Mouse (Mus musculus) heart, embryonic 12.5 days (tissue): ENCODE data around the gene Klhdc3. TPM values are rescaled to one million over a fixed set of nuclear protein-coding genes. Genes with fewer than 3 reads are reported as not detected.

Experiments used
- ATAC-seq: fragments of 200-750 bp; cut with Nextera tagmentation; 2 replicates; pipeline ENCODE4 v1.8.0; 2017; ENCODE audit warnings: moderate TSS enrichment, moderate library complexity; ENCODE audit not compliant: insufficient number of reproducible peaks, low FRiP score
- H3K27ac ChIP-seq: fragments of 300-500 bp; sonication (generic); 2 replicates; pipeline ENCODE4 v1.5.1; 2016; ENCODE audit warnings: mild to moderate bottlenecking, moderate library complexity; ENCODE audit not compliant: poor library complexity, severe bottlenecking
- H3K27me3 ChIP-seq: fragments of 300-500 bp; sonication (generic); replicated peaks from 2 replicates; pipeline ENCODE4 v1.6.1; 2016; ENCODE audit warnings: mild to moderate bottlenecking, moderate library complexity
- H3K36me3 ChIP-seq: fragments of 300-500 bp; sonication (generic); 2 replicates; pipeline ENCODE4 v1.6.1; 2016; ENCODE audit warnings: mild to moderate bottlenecking, moderate library complexity
- H3K4me1 ChIP-seq: fragments of 300-500 bp; sonication (generic); replicated peaks from 2 replicates; pipeline ENCODE4 v1.6.1; 2016; ENCODE audit warnings: mild to moderate bottlenecking
- H3K4me2 ChIP-seq: fragments of 300-500 bp; sonication (generic); 2 replicates; pipeline ENCODE4 v1.6.1; 2016; ENCODE audit warnings: mild to moderate bottlenecking, moderate library complexity
- H3K4me3 ChIP-seq: fragments of 300-500 bp; sonication (generic); 2 replicates; pipeline ENCODE4 v1.5.1; 2016; ENCODE audit warnings: mild to moderate bottlenecking
- H3K9ac ChIP-seq: fragments of 300-500 bp; sonication (generic); 2 replicates; pipeline ENCODE4 v1.6.1; 2016; ENCODE audit warnings: mild to moderate bottlenecking, moderate library complexity
- H3K9me3 ChIP-seq: fragments of 300-500 bp; sonication (generic); replicated peaks from 2 replicates; pipeline ENCODE4 v1.6.1; 2016; ENCODE audit warnings: mild to moderate bottlenecking, moderate library complexity
- WGBS: fragments of 180-500 bp; shearing (Covaris S2); methylation state at CpG from one replicate; pipeline ENCODE4 v1.1.7; 2016; 5-methylcytosine and 5-hydroxymethylcytosine counted together
- polyA plus RNA-seq: library from polyadenylated mRNA; unstranded; fragments of >200 nt; fragmentation: Nextera tagmentation; extraction: Ambion mirVana; gene quantifications from 2 replicates; pipeline ENCODE4 v1.2.1, GENCODE M21; 2016

The Klhdc3 gene
- polyA plus RNA-seq, 1 experiment from 2014 or later, result 149 TPM

DNA sequence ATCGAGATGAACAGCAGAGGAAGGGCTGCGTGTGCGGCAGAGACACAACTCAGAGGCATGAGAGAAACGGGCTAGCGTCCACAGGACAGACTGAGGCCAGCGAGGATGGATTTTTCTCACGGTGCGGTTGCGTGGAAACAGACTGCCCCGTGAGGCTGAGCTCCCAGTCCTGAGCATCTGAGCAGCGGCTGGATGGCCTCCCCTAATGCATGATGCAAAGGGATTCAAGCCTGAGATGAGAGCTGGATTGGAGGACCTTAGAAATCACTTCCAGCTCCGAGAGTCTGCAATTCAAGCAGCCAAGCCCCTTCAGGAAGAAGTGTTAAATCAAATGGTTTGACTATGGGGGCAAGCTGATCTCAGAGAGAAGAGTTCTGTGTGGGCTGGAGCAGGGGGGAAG, 20.8 kb upstream of the Klhdc3 start:
- Histone ChIP-seq H3K9ac (peak overlapping the region; percentile 11; the same call in 1 of the 2 replicates), H3K4me1 (peaks cover 41% of the 10 kb centered on the region), H3K9me3 (no peaks in the 10 kb centered on the region), H3K4me2 (no peak overlapping the region), H3K27me3 (no peaks in the 10 kb centered on the region), H3K36me3 (peaks cover 22% of the 10 kb centered on the region), H3K27ac (no peak overlapping the region), H3K4me3 (no peak overlapping the region)
- no peak for ATAC-seq
- 80% methylated on average over 12 of the region's 12 CpGs for WGBS

GRCm38 (mm10) chr17:46699912-46700311, 19.2 kb upstream of the Klhdc3 start:
- 84% methylated on average over 3 of the region's 3 CpGs for WGBS
- H3K4me3 ChIP-seq, result no peak overlapping the region
- no peak overlapping the region for H3K9ac ChIP-seq
- H3K36me3 ChIP-seq, result peaks cover 22% of the 10 kb centered on the region
- H3K4me1 ChIP-seq, result peaks cover 37% of the 10 kb centered on the region
- H3K4me2 ChIP-seq, result no peak overlapping the region
- ATAC-seq, result no peak
- no peak overlapping the region for H3K27ac ChIP-seq
- no peaks in the 10 kb centered on the region for H3K9me3 ChIP-seq
- H3K27me3 ChIP-seq, result no peaks in the 10 kb centered on the region

- Histone ChIP-seq H3K4me2 (no peak overlapping the region), H3K4me1 (peaks cover 37% of the 10 kb centered on the region), H3K36me3 (peaks cover 22% of the 10 kb centered on the region), H3K9me3 (no peaks in the 10 kb centered on the region), H3K27me3 (no peaks in the 10 kb centered on the region), H3K4me3 (no peak overlapping the region), H3K27ac (no peak overlapping the region), H3K9ac (no peak overlapping the region)
- ATAC-seq, result no peak
- 75% methylated on average over 5 of the region's 5 CpGs for WGBS
These were observed 18.5 kb upstream of the Klhdc3 start for GRCm38 (mm10) chr17:46699245-46699644.

GRCm38 (mm10) chr17:46698515-46698914, 17.8 kb upstream of the Klhdc3 start:
- H3K27me3 ChIP-seq, result no peaks in the 10 kb centered on the region
- no peaks in the 10 kb centered on the region for H3K9me3 ChIP-seq
- 0 out of 2 replicates have a peak overlapping the region, but pooled peaks have one; percentile 13 for H3K9ac ChIP-seq
- H3K27ac ChIP-seq, result no peak overlapping the region
- no peak overlapping the region for H3K4me2 ChIP-seq
- 83% methylated on average over 6 of the region's 6 CpGs for WGBS
- ATAC-seq, result no peak
- H3K36me3 ChIP-seq, result peaks cover 23% of the 10 kb centered on the region
- H3K4me1 ChIP-seq, result peaks cover 30% of the 10 kb centered on the region
- no peak overlapping the region for H3K4me3 ChIP-seq

DNA sequence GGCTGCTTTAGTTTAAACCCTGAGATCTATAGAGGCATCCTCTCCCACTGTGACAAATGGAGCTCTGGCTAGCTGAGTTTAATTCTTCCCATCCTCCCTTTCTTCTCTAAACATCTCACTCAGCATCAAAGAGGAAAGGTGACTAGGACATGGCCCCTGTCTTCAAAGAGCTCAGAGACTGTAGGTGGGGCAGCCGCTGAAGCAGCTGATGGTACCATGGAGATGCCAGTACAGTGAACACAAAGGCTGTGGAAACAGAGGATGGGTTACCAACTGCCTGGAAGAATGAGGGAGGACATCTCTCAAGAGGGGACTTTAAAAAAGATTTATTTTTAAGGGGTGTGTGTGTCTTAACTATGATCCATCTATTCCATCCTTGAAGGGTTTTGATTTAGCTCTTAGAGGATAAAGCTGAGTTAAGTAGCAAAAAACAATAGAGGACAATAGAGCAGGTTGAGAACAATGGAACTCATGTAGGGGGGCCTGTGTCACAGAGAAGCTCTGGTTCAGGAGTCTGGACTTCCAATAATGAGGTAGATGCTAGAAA, 13.9 kb upstream of the Klhdc3 start:
- Histone ChIP-seq H3K9me3 (no peaks in the 10 kb centered on the region), H3K4me2 (no peak overlapping the region), H3K4me1 (peaks cover 14% of the 10 kb centered on the region; the same call in 1 of the 2 replicates), H3K27ac (no peak overlapping the region), H3K4me3 (no peak overlapping the region), H3K27me3 (no peaks in the 10 kb centered on the region), H3K9ac (no peak overlapping the region), H3K36me3 (peaks cover 31% of the 10 kb centered on the region)
- ATAC-seq, result no peak
- 93% methylated on average over 1 of the region's 1 CpGs for WGBS

- Histone ChIP-seq H3K4me3 (no peak overlapping the region), H3K27ac (no peak overlapping the region), H3K4me2 (no peak overlapping the region), H3K27me3 (no peaks in the 10 kb centered on the region), H3K9ac (no peak overlapping the region), H3K36me3 (peaks cover 26% of the 10 kb centered on the region), H3K9me3 (no peaks in the 10 kb centered on the region), H3K4me1 (peaks cover 13% of the 10 kb centered on the region; the same call in 1 of the 2 replicates)
- WGBS, result 81% methylated on average over 2 of the region's 2 CpGs
- no peak for ATAC-seq
These were observed 10.7 kb upstream of the Klhdc3 start for GRCm38 (mm10) chr17:46691390-46691789.

- 68% methylated on average over 12 of the region's 12 CpGs for WGBS
- no peaks in the 10 kb centered on the region for H3K9me3 ChIP-seq
These were observed 10.0 kb upstream of the Klhdc3 start for GRCm38 (mm10) chr17:46690665-46691064.

DNA sequence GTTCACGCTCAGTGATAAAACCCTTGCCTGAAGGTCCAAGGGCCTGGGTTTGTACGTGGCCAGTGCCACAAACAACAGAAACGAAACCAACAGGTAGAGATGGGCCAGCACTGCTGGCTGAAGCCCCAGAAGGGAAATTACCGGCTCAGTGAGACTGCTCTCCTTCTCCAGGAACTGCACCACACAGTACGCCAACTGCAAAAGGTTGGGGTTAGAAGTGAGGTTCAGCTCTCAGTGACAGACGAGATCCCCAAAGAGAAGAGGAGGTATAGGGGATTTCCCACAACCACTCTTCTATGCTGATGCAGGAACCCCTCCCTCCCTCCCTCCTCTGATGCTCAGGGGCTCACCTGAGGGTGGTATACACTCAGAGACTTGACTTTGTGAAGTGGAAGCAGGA, 5.2 kb upstream of the Klhdc3 start:
- WGBS, result 84% methylated on average over 6 of the region's 6 CpGs
- Histone ChIP-seq H3K27ac (no peak overlapping the region), H3K36me3 (peaks cover 53% of the 10 kb centered on the region), H3K4me2 (no peak overlapping the region), H3K4me1 (peaks cover 21% of the 10 kb centered on the region), H3K9me3 (no peaks in the 10 kb centered on the region), H3K4me3 (no peak overlapping the region), H3K9ac (no peak overlapping the region), H3K27me3 (no peaks in the 10 kb centered on the region)
- no peak for ATAC-seq

More at GRCm38 (mm10) chr17:46690665-46691064, 10.0 kb upstream of the Klhdc3 start:
- no peak overlapping the region for H3K4me3 ChIP-seq
- ATAC-seq, result no peak
- H3K36me3 ChIP-seq, result peaks cover 33% of the 10 kb centered on the region
- no peak overlapping the region for H3K27ac ChIP-seq
- no peak overlapping the region for H3K9ac ChIP-seq
- no peaks in the 10 kb centered on the region for H3K27me3 ChIP-seq
- no peak overlapping the region for H3K4me2 ChIP-seq
- H3K4me1 ChIP-seq, result 0 out of 2 replicates have a peak, but pooled peaks cover 8% of the 10 kb centered on the region

- Histone ChIP-seq H3K27me3 (no peaks in the 10 kb centered on the region), H3K4me2 (no peak overlapping the region), H3K4me3 (no peak overlapping the region), H3K4me1 (peaks cover 35% of the 10 kb centered on the region), H3K36me3 (peaks cover 60% of the 10 kb centered on the region), H3K9me3 (no peaks in the 10 kb centered on the region), H3K9ac (no peak overlapping the region), H3K27ac (no peak overlapping the region)
- ATAC-seq, result no peak
- WGBS, result 87% methylated on average over 16 of the region's 16 CpGs
These were observed 2.1 kb upstream of the Klhdc3 start for GRCm38 (mm10) chr17:46682654-46683389.

DNA sequence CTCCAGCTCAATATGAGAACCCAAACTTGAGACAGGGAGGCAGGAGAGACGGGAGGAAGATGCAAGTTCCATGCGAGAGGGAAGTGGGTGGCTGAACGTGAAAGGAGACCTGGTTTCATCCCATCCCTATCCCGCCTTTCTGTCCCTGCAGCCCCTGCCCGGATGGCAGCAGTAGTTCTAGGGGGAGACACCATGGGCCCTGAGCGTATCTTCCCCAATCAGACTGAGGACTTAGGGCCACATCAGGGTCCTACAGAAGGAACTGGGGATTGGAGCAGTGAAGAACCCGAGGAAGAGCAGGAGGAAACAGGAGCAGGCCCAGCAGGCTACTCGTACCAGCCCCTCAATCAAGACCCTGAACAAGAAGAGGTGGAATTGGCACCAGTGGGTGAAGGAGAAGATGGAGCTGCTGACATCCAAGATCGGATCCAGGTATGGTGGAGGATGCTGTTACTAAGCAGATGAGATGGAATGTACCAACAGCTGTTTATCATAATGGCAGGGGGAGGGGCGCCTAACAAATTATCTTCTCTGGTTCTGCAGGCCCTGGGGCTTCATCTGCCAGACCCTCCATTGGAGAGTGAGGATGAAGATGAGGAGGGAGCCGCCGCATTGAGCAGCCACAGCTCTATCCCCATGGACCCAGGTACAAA, 878 bp upstream of the Klhdc3 start:
- Histone ChIP-seq H3K27ac (no peak overlapping the region), H3K9me3 (no peaks in the 10 kb centered on the region), H3K27me3 (no peaks in the 10 kb centered on the region), H3K4me1 (peaks cover 38% of the 10 kb centered on the region), H3K4me2 (peak overlapping the region; percentile 92), H3K36me3 (peaks cover 60% of the 10 kb centered on the region), H3K4me3 (peak overlapping the region; percentile 81), H3K9ac (peak overlapping the region; percentile 79)
- ATAC-seq, result no peak
- WGBS, result 24% methylated on average over 12 of the region's 12 CpGs
